Mouse (Mus musculus) cerebellum, adult 2 months (tissue): ENCODE measurements around the gene Ampd1. TPM values are rescaled to one million over a fixed set of nuclear protein-coding genes. Genes with fewer than 3 reads are reported as not detected.

Source experiments
- DNase-seq, 2 experiments: peaks; one replicate each; pipeline ENCODE4 v3.0.0; 2021
- H3K27ac ChIP-seq: fragments of 200-500 bp; 2 replicates; pipeline ENCODE4 v1.5.1; 2012; ENCODE audit warnings: low read length, control low read depth, inconsistent platforms; ENCODE audit not compliant: insufficient read depth
- H3K27me3 ChIP-seq: fragments of 200-500 bp; 2 replicates; pipeline ENCODE4 v1.6.1; 2012; ENCODE audit warnings: inconsistent platforms, mild to moderate bottlenecking, low read length, moderate library complexity; ENCODE audit not compliant: control insufficient read depth, insufficient read depth
- H3K4me1 ChIP-seq: fragments of 200-500 bp; 2 replicates; pipeline ENCODE4 v1.6.1; 2011; ENCODE audit warnings: low read length; ENCODE audit not compliant: control insufficient read depth, insufficient read depth
- H3K4me3 ChIP-seq: fragments of 200-500 bp; replicated peaks from 2 replicates; pipeline ENCODE3; 2011; ENCODE audit warnings: mild to moderate bottlenecking, low read depth, low read length, control low read depth; ENCODE audit not compliant: insufficient read depth
- CTCF ChIP-seq: fragments of 200-500 bp; IDR thresholded peaks from 2 replicates; pipeline ENCODE4 v1.5.1; 2011; ENCODE audit warnings: low read depth, mild to moderate bottlenecking, control low read depth, low read length, moderate library complexity, borderline replicate concordance; ENCODE audit not compliant: insufficient read depth
- POLR2A ChIP-seq: fragments of 200-500 bp; IDR thresholded peaks from 2 replicates; pipeline ENCODE4 v1.6.1; 2011; ENCODE audit warnings: low read length, control low read depth, borderline replicate concordance; ENCODE audit not compliant: insufficient read depth
- WGBS: fragments of 180-500 bp; shearing (Covaris S2); methylation state at CpG from one replicate; pipeline ENCODE4 v1.1.7; 2018; 5-methylcytosine and 5-hydroxymethylcytosine counted together
- polyA plus RNA-seq: library from polyadenylated mRNA; depleted of rRNA; stranded (reverse); fragments of >200 nt; gene quantifications from 2 replicates; pipeline ENCODE4 v1.2.3, GENCODE M21; 2012

The Ampd1 gene
- polyA plus RNA-seq, 1 experiment, result not detected

GRCm38 (mm10) chr3:103107565-103108240 is 33.9 kb downstream of the Ampd1 start:
- Histone ChIP-seq H3K4me1 (no peaks in the 10 kb centered on the region), H3K27ac (no peak overlapping the region), H3K4me3 (no peak overlapping the region), H3K27me3 (no peaks in the 10 kb centered on the region)
- TF ChIP-seq CTCF (no peak), POLR2A (no peak)
- 90% methylated on average over 7 of the region's 7 CpGs for WGBS
- no peak for DNase-seq

GRCm38 (mm10) chr3:103112216-103112615 is 38.4 kb downstream of the Ampd1 start:
- no peaks in the 10 kb centered on the region for H3K27me3 ChIP-seq
- 83% methylated on average over 5 of the region's 5 CpGs for WGBS
- no peak for TF ChIP-seq CTCF
- TF ChIP-seq POLR2A, result no peak
- H3K27ac ChIP-seq, result no peak overlapping the region
- H3K4me3 ChIP-seq, result no peak overlapping the region
- no peak for DNase-seq
- H3K4me1 ChIP-seq, result no peaks in the 10 kb centered on the region

DNA sequence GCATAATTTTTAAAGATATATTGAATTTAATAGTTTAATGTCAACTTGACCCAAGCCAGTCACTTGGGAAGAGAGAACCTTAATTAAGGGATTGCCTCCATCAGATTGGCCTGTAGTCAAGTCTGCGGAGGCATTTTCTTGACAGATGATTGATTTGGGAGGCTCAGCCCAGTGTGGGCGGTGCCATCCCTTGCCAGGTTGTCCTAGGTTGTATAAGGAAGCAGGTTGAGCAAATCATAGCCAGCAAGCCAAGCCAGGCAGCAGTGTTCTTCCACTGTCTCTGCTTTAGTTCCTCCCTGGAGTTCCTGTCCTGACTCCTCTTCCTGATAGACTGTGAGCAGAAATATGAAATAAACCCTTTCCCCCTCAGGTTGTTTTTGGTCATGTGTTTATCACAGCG is 49.8 kb downstream of the Ampd1 start:
- H3K4me1 ChIP-seq, result no peaks in the 10 kb centered on the region
- TF ChIP-seq POLR2A (no peak), CTCF (no peak)
- no peaks in the 10 kb centered on the region; the same call in 1 of the 2 replicates for H3K27me3 ChIP-seq
- H3K4me3 ChIP-seq, result no peak overlapping the region
- DNase-seq, result no peak
- no peak overlapping the region for H3K27ac ChIP-seq
- WGBS, result 89% methylated on average over 3 of the region's 3 CpGs

DNA sequence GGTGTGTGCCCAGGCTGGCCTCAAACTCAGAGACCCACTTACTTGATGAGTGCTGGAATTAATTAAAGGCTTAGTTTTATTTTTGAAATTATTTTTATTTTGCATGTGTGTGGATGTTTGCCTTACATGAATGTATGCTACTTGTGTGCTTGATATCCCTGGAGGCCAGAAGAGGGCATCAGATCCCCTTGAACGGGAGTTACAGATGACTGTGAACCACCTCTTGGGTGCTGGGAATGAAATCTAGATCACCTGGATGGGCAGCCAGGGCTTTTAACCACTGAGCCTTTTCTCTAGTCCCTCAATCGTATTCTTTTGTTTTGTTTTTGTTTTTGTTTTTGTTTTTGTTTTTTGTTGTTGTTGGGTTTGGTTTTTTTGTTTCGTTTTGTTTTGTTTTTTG is 52.3 kb downstream of the Ampd1 start:
- H3K4me3 ChIP-seq, result no peak overlapping the region
- no peaks in the 10 kb centered on the region for H3K4me1 ChIP-seq
- no peak for DNase-seq
- no peak overlapping the region for H3K27ac ChIP-seq
- no peak for TF ChIP-seq POLR2A
- no peak for TF ChIP-seq CTCF
- 92% methylated on average over 3 of the region's 3 CpGs for WGBS
- H3K27me3 ChIP-seq, result no peaks in the 10 kb centered on the region

GRCm38 (mm10) chr3:103127177-103127576 is 53.4 kb downstream of the Ampd1 start:
- Histone ChIP-seq H3K4me1 (no peaks in the 10 kb centered on the region), H3K27me3 (no peaks in the 10 kb centered on the region), H3K4me3 (no peak overlapping the region), H3K27ac (no peak overlapping the region)
- TF ChIP-seq CTCF, result no peak
- no peak for TF ChIP-seq POLR2A
- DNase-seq, result no peak
- WGBS, result 32% methylated on average over 2 of the region's 2 CpGs

DNA sequence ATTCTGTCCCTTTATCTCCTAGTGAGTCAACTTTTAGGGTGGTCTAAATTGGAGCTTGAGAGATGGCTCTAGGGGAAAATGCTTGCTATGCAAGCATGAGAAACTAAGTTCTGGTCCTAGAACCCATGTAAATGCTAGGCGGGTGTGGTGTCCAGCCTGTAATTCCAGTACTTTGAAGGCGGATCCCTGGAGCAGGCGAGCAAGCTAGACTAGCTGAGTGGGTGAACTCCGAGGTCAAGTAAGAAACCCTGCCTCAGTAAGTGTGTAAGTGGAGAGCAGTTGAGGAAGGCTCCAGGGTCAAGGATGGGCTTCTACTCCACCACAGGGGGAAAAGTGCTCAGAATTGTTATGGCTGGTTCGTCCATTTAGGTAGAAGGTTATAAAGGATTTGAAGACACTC is 53.9 kb downstream of the Ampd1 start:
- Histone ChIP-seq H3K27ac (no peak overlapping the region), H3K27me3 (no peaks in the 10 kb centered on the region), H3K4me1 (no peaks in the 10 kb centered on the region), H3K4me3 (no peak overlapping the region)
- no peak for DNase-seq
- 85% methylated on average over 5 of the region's 5 CpGs for WGBS
- TF ChIP-seq CTCF (no peak), POLR2A (no peak)

DNA sequence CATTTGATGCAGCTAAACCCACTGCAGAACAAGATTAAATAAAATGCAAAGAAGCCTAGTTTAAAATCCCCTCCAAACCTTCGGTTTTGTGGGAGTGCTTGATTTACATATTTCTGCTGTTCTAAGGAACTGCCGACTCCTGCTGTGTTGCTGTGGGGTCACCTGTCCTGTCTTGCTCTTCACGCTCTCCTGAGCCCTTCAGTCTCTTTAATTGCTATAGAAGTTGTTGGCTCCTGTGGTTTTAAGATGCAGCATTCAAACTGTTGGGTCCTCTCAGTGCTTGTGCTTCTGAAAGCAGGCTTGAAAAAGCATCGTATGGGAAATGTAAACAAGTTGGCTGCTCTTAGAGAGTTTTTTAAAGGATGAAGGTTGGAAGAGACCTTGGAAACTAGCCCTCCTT is 54.4 kb downstream of the Ampd1 start:
- TF ChIP-seq POLR2A (no peak), CTCF (no peak)
- Histone ChIP-seq H3K27me3 (no peaks in the 10 kb centered on the region), H3K4me1 (no peaks in the 10 kb centered on the region), H3K4me3 (no peak overlapping the region), H3K27ac (no peak overlapping the region)
- 44% methylated on average over 4 of the region's 4 CpGs for WGBS
- no peak for DNase-seq

DNA sequence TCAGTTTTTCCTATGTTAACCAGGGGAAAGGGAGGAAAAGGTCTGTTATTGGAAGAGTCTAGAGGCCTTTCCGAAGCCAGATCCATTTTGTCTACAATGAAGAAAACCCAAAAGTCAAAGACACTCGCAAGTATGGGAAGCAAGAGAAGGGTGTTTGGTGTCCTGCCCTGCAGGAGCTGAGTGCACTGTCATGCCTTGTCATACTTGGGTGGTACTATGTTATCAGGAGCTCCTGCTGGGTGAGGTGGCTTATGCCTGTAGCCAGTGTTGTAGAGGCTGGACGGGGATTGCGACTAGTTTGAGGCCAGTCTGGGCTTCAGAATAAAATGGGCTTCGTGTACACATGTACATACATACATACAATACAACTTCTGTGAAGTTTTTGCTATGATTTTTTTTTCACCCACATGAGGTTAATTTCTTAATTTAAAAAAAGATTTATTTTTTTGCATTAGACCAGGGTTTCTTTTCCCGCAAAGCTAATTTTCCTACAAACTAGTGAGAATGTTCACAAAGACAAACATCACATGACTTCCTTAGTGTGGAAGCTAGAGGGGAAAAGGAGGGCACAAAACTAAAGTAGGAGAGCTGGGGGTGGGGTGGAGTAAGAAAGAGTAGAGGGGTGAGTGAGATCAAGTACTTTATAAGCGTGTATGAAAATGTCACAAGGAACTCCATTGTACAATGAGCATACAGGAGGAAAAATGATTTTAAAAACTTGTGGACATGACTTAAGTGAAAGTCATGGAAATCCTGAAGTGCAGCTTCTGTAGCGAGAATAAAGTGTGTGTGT is 55.7 kb downstream of the Ampd1 start:
- no peak for TF ChIP-seq CTCF
- no peak for TF ChIP-seq POLR2A
- Histone ChIP-seq H3K4me3 (no peak overlapping the region), H3K4me1 (no peaks in the 10 kb centered on the region), H3K27ac (no peak overlapping the region), H3K27me3 (no peaks in the 10 kb centered on the region)
- 85% methylated on average over 8 of the region's 8 CpGs for WGBS
- DNase-seq, result no peak
